Mouse (Mus musculus) hindbrain, embryonic 15.5 days (tissue): ENCODE data around the gene Slpi. TPM values are rescaled to one million over a fixed set of nuclear protein-coding genes. Genes with fewer than 3 reads are reported as not detected.
"Not testable (repeated sequence)": the region's sequence is repeated elsewhere in the genome, so short reads cannot be mapped to it uniquely, and the experiment has no call there.

ENCODE experiments used
- ATAC-seq: fragments of 200-750 bp; cut with Nextera tagmentation; 2 replicates; pipeline ENCODE4 v1.8.0; 2017; ENCODE audit warnings: low read depth, moderate number of reproducible peaks, moderate TSS enrichment; ENCODE audit not compliant: low FRiP score
- H3K27ac ChIP-seq: fragments of 300-500 bp; sonication (generic); replicated peaks from 2 replicates; pipeline ENCODE4 v1.5.1; 2015; ENCODE audit warnings: mild to moderate bottlenecking, inconsistent platforms
- H3K27me3 ChIP-seq: fragments of 300-500 bp; sonication (generic); 2 replicates; pipeline ENCODE4 v1.6.1; 2015; ENCODE audit warnings: control low read depth, inconsistent platforms
- H3K36me3 ChIP-seq: fragments of 300-500 bp; sonication (generic); 2 replicates; pipeline ENCODE4 v1.6.1; 2015; ENCODE audit warnings: control low read depth, inconsistent platforms
- H3K4me1 ChIP-seq: fragments of 300-500 bp; sonication (generic); replicated peaks from 2 replicates; pipeline ENCODE4 v1.6.1; 2015; ENCODE audit warnings: control low read depth, inconsistent platforms
- H3K4me2 ChIP-seq: fragments of 300-500 bp; sonication (generic); 2 replicates; pipeline ENCODE4 v1.6.1; 2015; ENCODE audit warnings: moderate library complexity, mild to moderate bottlenecking, inconsistent platforms
- H3K4me3 ChIP-seq: fragments of 300-500 bp; sonication (generic); 2 replicates; pipeline ENCODE4 v1.5.1; 2015; ENCODE audit warnings: mild to moderate bottlenecking, inconsistent platforms
- H3K9ac ChIP-seq: fragments of 300-500 bp; sonication (generic); 2 replicates; pipeline ENCODE4 v1.6.1; 2015; ENCODE audit warnings: inconsistent platforms
- H3K9me3 ChIP-seq: fragments of 300-500 bp; sonication (generic); 2 replicates; pipeline ENCODE4 v1.6.1; 2016; ENCODE audit warnings: control low read depth, inconsistent platforms
- WGBS: fragments of 180-500 bp; shearing (Covaris S2); methylation state at CpG from one replicate; pipeline ENCODE4 v1.1.7; 2015; 5-methylcytosine and 5-hydroxymethylcytosine counted together
- microRNA-seq: library from miRNA; unstranded; fragments of <30 nt; microRNA quantifications from one replicate; pipeline ENCODE4, GENCODE M21; 2016
- polyA plus RNA-seq: library from polyadenylated mRNA; unstranded; fragments of >200 nt; fragmentation: Nextera tagmentation; extraction: Ambion mirVana; gene quantifications from 2 replicates; pipeline ENCODE4 v1.2.1, GENCODE M21; 2015

Slpi gene
- polyA plus RNA-seq, 1 experiment from 2014 or later = 0.65 TPM

- 88% methylated on average over 6 of the region's 6 CpGs for WGBS
Observed at GRCm38 (mm10) chr2:164320983-164321382, 67.9 kb downstream of the Slpi start.

GRCm38 (mm10) chr2:164316451-164316850 is 72.4 kb downstream of the Slpi start, which contains the start of gene Svs6:
Gene Svs6 (plus strand): TSS chr2:164316751.
- not testable (repeated sequence) for H3K4me1 ChIP-seq, H3K27me3 ChIP-seq, H3K9ac ChIP-seq, H3K4me2 ChIP-seq, ATAC-seq, H3K36me3 ChIP-seq, H3K27ac ChIP-seq, H3K9me3 ChIP-seq, H3K4me3 ChIP-seq
- 85% methylated on average over 1 of the region's 1 CpGs for WGBS

More at GRCm38 (mm10) chr2:164320983-164321382, 67.9 kb downstream of the Slpi start:
- ATAC-seq = no peak
- Histone ChIP-seq H3K27me3 (no peaks in the 10 kb centered on the region), H3K4me1 (no peaks in the 10 kb centered on the region), H3K4me3 (no peak overlapping the region), H3K4me2 (no peak overlapping the region), H3K9ac (no peak overlapping the region), H3K27ac (no peak overlapping the region), H3K9me3 (no peaks in the 10 kb centered on the region), H3K36me3 (no peaks in the 10 kb centered on the region)

GRCm38 (mm10) chr2:164315460-164315859 is 73.4 kb downstream of the Slpi start:
- not testable (repeated sequence) for H3K9me3 ChIP-seq, H3K4me1 ChIP-seq, H3K4me2 ChIP-seq, H3K27me3 ChIP-seq, H3K9ac ChIP-seq, H3K36me3 ChIP-seq, H3K4me3 ChIP-seq, ATAC-seq, H3K27ac ChIP-seq

- Histone ChIP-seq H3K27ac (no peak overlapping the region), H3K9me3 (no peaks in the 10 kb centered on the region), H3K4me2 (no peak overlapping the region), H3K4me1 (no peaks in the 10 kb centered on the region), H3K36me3 (no peaks in the 10 kb centered on the region), H3K27me3 (no peaks in the 10 kb centered on the region), H3K9ac (no peak overlapping the region), H3K4me3 (no peak overlapping the region)
- ATAC-seq = no peak
- WGBS = 87% methylated on average over 5 of the region's 5 CpGs
Observed at GRCm38 (mm10) chr2:164312599-164312998, 76.3 kb downstream of the Slpi start.

Small RNAs within 50 kb of the gene (microRNA-seq; reads per million reads assigned to microRNA genes)
- gene Mir7678 = not detected

Other genes with a start within 250 kb of the Slpi start
- gene Kcns1, start 218.0 kb downstream of the Slpi start, polyA plus RNA-seq = 1.2 and 1.7 TPM in 2 replicates
- not detected in 2 replicates for gene Wfdc5, start 206.4 kb downstream of the Slpi start, polyA plus RNA-seq
- gene Wfdc12, start 198.5 kb downstream of the Slpi start, polyA plus RNA-seq = not detected in 2 replicates
- gene Wfdc15a, start 189.0 kb downstream of the Slpi start, polyA plus RNA-seq = not detected in 2 replicates
- gene Wfdc15b, start 167.4 kb downstream of the Slpi start, polyA plus RNA-seq = 0.34 TPM in 1 of 2 replicates, not detected in the other
- gene Svs2, start 150.6 kb downstream of the Slpi start, polyA plus RNA-seq = not detected in 2 replicates
- gene Svs3b, start 132.5 kb downstream of the Slpi start, polyA plus RNA-seq = not detected in 2 replicates
- gene Svs4, start 110.6 kb downstream of the Slpi start, polyA plus RNA-seq = not detected in 2 replicates
- not detected in 2 replicates for gene Svs3a, start 99.8 kb downstream of the Slpi start, polyA plus RNA-seq
- not detected in 2 replicates for gene Svs6, start 72.3 kb downstream of the Slpi start, polyA plus RNA-seq
- not detected in 2 replicates for gene Svs5, start 56.4 kb downstream of the Slpi start, polyA plus RNA-seq
- gene Rbpjl, start 14.0 kb upstream of the Slpi start, polyA plus RNA-seq = 0.08 and 0.10 TPM in 2 replicates
- 3.9 and 5.1 TPM in 2 replicates for gene Matn4, start 16.1 kb upstream of the Slpi start, polyA plus RNA-seq
- 9.4 and 10.4 TPM in 2 replicates for gene Sdc4, start 54.8 kb upstream of the Slpi start, polyA plus RNA-seq
- gene Sys1, start 67.9 kb upstream of the Slpi start, polyA plus RNA-seq = 82.7 and 88.2 TPM in 2 replicates
- 5.0 and 6.6 TPM in 2 replicates for gene Gm20458, start 71.9 kb upstream of the Slpi start, polyA plus RNA-seq
- not detected in 2 replicates for gene Trp53tg5, start 84.6 kb upstream of the Slpi start, polyA plus RNA-seq
- 22.8 and 23.1 TPM in 2 replicates for gene Dbndd2, start 97.0 kb upstream of the Slpi start, polyA plus RNA-seq
- gene Pigt, start 108.4 kb upstream of the Slpi start, polyA plus RNA-seq = 93.4 and 103 TPM in 2 replicates
- 1.1 and 4.4 TPM in 2 replicates for gene Wfdc2, start 173.3 kb upstream of the Slpi start, polyA plus RNA-seq
- not detected in 2 replicates for gene Spint3, start 184.4 kb upstream of the Slpi start, polyA plus RNA-seq
- gene Wfdc6a, start 196.4 kb upstream of the Slpi start, polyA plus RNA-seq = not detected in 2 replicates
- gene Eppin, start 204.5 kb upstream of the Slpi start, polyA plus RNA-seq = 0.21 TPM in 1 of 2 replicates, not detected in the other
- not detected in 2 replicates for gene Wfdc6b, start 224.4 kb upstream of the Slpi start, polyA plus RNA-seq
- gene Wfdc8, start 224.5 kb upstream of the Slpi start, polyA plus RNA-seq = not detected in 2 replicates
- not detected in 2 replicates for gene Wfdc16, start 249.7 kb upstream of the Slpi start, polyA plus RNA-seq